Mouse (Mus musculus): ENCODE results near the gene Fam189a1. TPM values are rescaled to one million over a fixed set of nuclear protein-coding genes. Genes with fewer than 3 reads are reported as not detected.

Fam189a1 gene
- polyA plus RNA-seq, 1 experiment from 2014 or later = 1.3 TPM

GRCm38 (mm10) chr7:64881387-64881786 is 275.0 kb downstream of the Fam189a1 start:
- Histone ChIP-seq H3K4me3 (no peak overlapping the region), H3K9me3 (replicated peaks) (no peaks in the 10 kb centered on the region), H3K27me3 (ENCODE audit: low read depth, poor library complexity, severe bottlenecking) (no peaks in the 10 kb centered on the region), H3K4me1 (no peaks in the 10 kb centered on the region), H3K27ac (replicated peaks) (no peak overlapping the region), H3K36me3 (no peaks in the 10 kb centered on the region)
- 83% methylated on average over 7 of the region's 7 CpGs for WGBS
- DNase-seq (ENCODE audit: low spot score) = no peak

- WGBS = 89% methylated on average over 5 of the region's 5 CpGs
- DNase-seq (ENCODE audit: low spot score) = no peak
These were observed 276.0 kb downstream of the Fam189a1 start for GRCm38 (mm10) chr7:64880415-64880814.

GRCm38 (mm10) chr7:64874941-64875340 is 281.4 kb downstream of the Fam189a1 start:
- H3K36me3 ChIP-seq = peaks cover 9% of the 10 kb centered on the region; the same call in 1 of the 2 replicates
- H3K4me1 ChIP-seq = peaks cover 25% of the 10 kb centered on the region
- no peak overlapping the region for H3K4me3 ChIP-seq
- no peaks in the 10 kb centered on the region for H3K27me3 ChIP-seq (ENCODE audit: low read depth, poor library complexity, severe bottlenecking)
- H3K27ac ChIP-seq (replicated peaks) = no peak overlapping the region
- DNase-seq (ENCODE audit: low spot score) = no peak
- WGBS = 93% methylated on average over 4 of the region's 4 CpGs
- no peaks in the 10 kb centered on the region for H3K9me3 ChIP-seq (replicated peaks)

More at GRCm38 (mm10) chr7:64880415-64880814, 276.0 kb downstream of the Fam189a1 start:
- no peaks in the 10 kb centered on the region for H3K27me3 ChIP-seq (ENCODE audit: low read depth, poor library complexity, severe bottlenecking)
- H3K4me1 ChIP-seq = no peaks in the 10 kb centered on the region
- no peak overlapping the region for H3K4me3 ChIP-seq
- no peaks in the 10 kb centered on the region for H3K36me3 ChIP-seq
- no peak overlapping the region for H3K27ac ChIP-seq (replicated peaks)
- no peaks in the 10 kb centered on the region for H3K9me3 ChIP-seq (replicated peaks)

GRCm38 (mm10) chr7:64873266-64873665 is 283.1 kb downstream of the Fam189a1 start:
- no peaks in the 10 kb centered on the region for H3K9me3 ChIP-seq (replicated peaks)
- WGBS = 39% methylated on average over 11 of the region's 11 CpGs
- peaks cover 15% of the 10 kb centered on the region for H3K36me3 ChIP-seq
- peak overlapping the region; percentile 97 for H3K27ac ChIP-seq (replicated peaks)
- DNase-seq (ENCODE audit: low spot score) = no peak
- H3K27me3 ChIP-seq (ENCODE audit: low read depth, poor library complexity, severe bottlenecking) = no peaks in the 10 kb centered on the region
- peaks cover 39% of the 10 kb centered on the region for H3K4me1 ChIP-seq
- peak overlapping the region; percentile 73 for H3K4me3 ChIP-seq

GRCm38 (mm10) chr7:64872743-64873241 is 283.6 kb downstream of the Fam189a1 start, which contains the start of gene Nsmce3:
Gene Nsmce3, minus strand, starts transcription at chr7:64872997.
- Histone ChIP-seq H3K36me3 (peaks cover 15% of the 10 kb centered on the region), H3K27me3 (ENCODE audit: low read depth, poor library complexity, severe bottlenecking) (no peaks in the 10 kb centered on the region), H3K4me1 (peaks cover 43% of the 10 kb centered on the region), H3K4me3 (peak within 1 kb of the TSS; percentile 73), H3K27ac (replicated peaks) (peak within 1 kb of the TSS; percentile 97), H3K9me3 (replicated peaks) (no peaks in the 10 kb centered on the region)
- peak; percentile 94 for DNase-seq (ENCODE audit: low spot score)
- WGBS = under 1% methylated on average over 57 of the region's 57 CpGs

GRCm38 (mm10) chr7:64871987-64872742 is 284.2 kb downstream of the Fam189a1 start:
- 2% methylated on average over 33 of the region's 33 CpGs for WGBS
- H3K27ac ChIP-seq (replicated peaks) = peak overlapping the region; percentile 97
- peaks cover 43% of the 10 kb centered on the region for H3K4me1 ChIP-seq
- peaks cover 15% of the 10 kb centered on the region for H3K36me3 ChIP-seq
- H3K27me3 ChIP-seq (ENCODE audit: low read depth, poor library complexity, severe bottlenecking) = no peaks in the 10 kb centered on the region
- H3K4me3 ChIP-seq = peak overlapping the region; percentile 73
- peak; percentile 27 for DNase-seq (ENCODE audit: low spot score)
- H3K9me3 ChIP-seq (replicated peaks) = no peaks in the 10 kb centered on the region

GRCm38 (mm10) chr7:64869549-64870065 is 286.8 kb downstream of the Fam189a1 start:
- Histone ChIP-seq H3K4me1 (peaks cover 43% of the 10 kb centered on the region), H3K27me3 (ENCODE audit: low read depth, poor library complexity, severe bottlenecking) (no peaks in the 10 kb centered on the region), H3K9me3 (replicated peaks) (no peaks in the 10 kb centered on the region), H3K4me3 (no peak overlapping the region), H3K36me3 (peaks cover 15% of the 10 kb centered on the region), H3K27ac (replicated peaks) (no peak overlapping the region)
- 92% methylated on average over 6 of the region's 6 CpGs for WGBS
- no peak for DNase-seq (ENCODE audit: low spot score)

GRCm38 (mm10) chr7:64863538-64863937 is 292.8 kb downstream of the Fam189a1 start:
- H3K27ac ChIP-seq (replicated peaks) = no peak overlapping the region
- H3K27me3 ChIP-seq (ENCODE audit: low read depth, poor library complexity, severe bottlenecking) = no peaks in the 10 kb centered on the region
- no peak for DNase-seq (ENCODE audit: low spot score)
- H3K9me3 ChIP-seq (replicated peaks) = no peaks in the 10 kb centered on the region
- H3K36me3 ChIP-seq = no peaks in the 10 kb centered on the region
- H3K4me1 ChIP-seq = peaks cover 6% of the 10 kb centered on the region; the same call in 1 of the 2 replicates
- WGBS = 86% methylated on average over 3 of the region's 3 CpGs
- H3K4me3 ChIP-seq = no peak overlapping the region

- WGBS = 90% methylated on average over 3 of the region's 3 CpGs
- no peak for DNase-seq (ENCODE audit: low spot score)
- no peaks in the 10 kb centered on the region for H3K9me3 ChIP-seq (replicated peaks)
- no peaks in the 10 kb centered on the region for H3K27me3 ChIP-seq (ENCODE audit: low read depth, poor library complexity, severe bottlenecking)
- no peaks in the 10 kb centered on the region for H3K36me3 ChIP-seq
- H3K4me3 ChIP-seq = no peak overlapping the region
- no peak overlapping the region for H3K27ac ChIP-seq (replicated peaks)
- 0 out of 2 replicates have a peak, but pooled peaks cover under 1% of the 10 kb centered on the region for H3K4me1 ChIP-seq
These were observed 293.4 kb downstream of the Fam189a1 start for GRCm38 (mm10) chr7:64862978-64863377.

- no peak for DNase-seq (ENCODE audit: low spot score)
- H3K36me3 ChIP-seq = no peaks in the 10 kb centered on the region
- no peaks in the 10 kb centered on the region for H3K9me3 ChIP-seq (replicated peaks)
- no peaks in the 10 kb centered on the region for H3K27me3 ChIP-seq (ENCODE audit: low read depth, poor library complexity, severe bottlenecking)
- WGBS = 86% methylated on average over 12 of the region's 12 CpGs
- no peaks in the 10 kb centered on the region for H3K4me1 ChIP-seq
- H3K27ac ChIP-seq (replicated peaks) = no peak overlapping the region
- H3K4me3 ChIP-seq = no peak overlapping the region
These were observed 299.8 kb downstream of the Fam189a1 start for GRCm38 (mm10) chr7:64856526-64857082.

- Histone ChIP-seq H3K27me3 (ENCODE audit: low read depth, poor library complexity, severe bottlenecking) (no peaks in the 10 kb centered on the region), H3K9me3 (replicated peaks) (no peaks in the 10 kb centered on the region), H3K27ac (replicated peaks) (no peak overlapping the region), H3K4me1 (no peaks in the 10 kb centered on the region), H3K4me3 (no peak overlapping the region), H3K36me3 (no peaks in the 10 kb centered on the region)
- DNase-seq (ENCODE audit: low spot score) = no peak
- 77% methylated on average over 15 of the region's 15 CpGs for WGBS
These were observed 300.4 kb downstream of the Fam189a1 start for GRCm38 (mm10) chr7:64855976-64856375.

- 69% methylated on average over 7 of the region's 10 CpGs for WGBS
- no peaks in the 10 kb centered on the region for H3K36me3 ChIP-seq
- no peaks in the 10 kb centered on the region for H3K27me3 ChIP-seq (ENCODE audit: low read depth, poor library complexity, severe bottlenecking)
- no peak overlapping the region for H3K4me3 ChIP-seq
- no peaks in the 10 kb centered on the region for H3K9me3 ChIP-seq (replicated peaks)
- H3K27ac ChIP-seq (replicated peaks) = no peak overlapping the region
- no peaks in the 10 kb centered on the region for H3K4me1 ChIP-seq
- no peak for DNase-seq (ENCODE audit: low spot score)
These were observed 300.9 kb downstream of the Fam189a1 start for GRCm38 (mm10) chr7:64855389-64855927.
